8 mouse cellular contexts compared by ENCODE assay signal in the genomic region with DNA sequence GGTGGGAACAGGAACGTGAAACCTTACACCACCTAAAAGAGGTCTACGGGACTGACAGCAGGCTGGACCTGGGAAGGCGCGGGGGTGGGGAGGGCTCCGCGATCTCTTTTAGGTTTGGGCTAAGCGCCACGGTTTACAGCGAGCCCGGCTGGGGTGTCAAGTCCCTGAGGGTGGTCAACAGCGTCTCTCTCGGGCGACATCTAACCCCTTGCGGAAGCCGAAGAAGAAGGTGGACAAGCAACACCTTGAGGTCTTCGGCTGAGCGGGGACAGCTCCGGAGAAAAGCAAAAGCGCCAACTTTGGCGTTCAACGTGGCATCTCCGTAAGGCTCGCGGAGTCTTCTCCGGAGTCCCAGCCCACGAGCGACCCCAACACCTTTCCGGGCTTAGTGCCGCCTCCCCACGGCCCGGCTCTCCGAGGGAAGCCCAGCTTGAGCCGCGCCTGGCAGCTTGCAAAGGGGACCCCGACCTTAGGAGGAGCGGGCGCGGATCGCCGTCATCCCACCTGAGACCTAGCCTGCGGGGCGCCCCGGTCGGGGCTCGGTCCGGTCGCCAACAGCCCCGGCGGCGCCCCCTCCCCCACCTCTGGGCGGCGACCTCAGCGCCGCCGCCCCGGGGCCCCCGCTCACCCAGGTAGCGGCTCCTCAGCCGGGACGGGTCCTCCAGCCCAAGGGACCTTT. TPM values are rescaled to one million over a fixed set of nuclear protein-coding genes. Genes with fewer than 3 reads are reported as not detected.
DNase-seq lines count a peak whose midpoint lies in the region; ATAC-seq and TF ChIP-seq lines count a peak whose summit lies in the region.

No protein-coding gene starts in this region.

- no peaks in the 10 kb centered on the region for H3K36me3 ChIP-seq in heart, embryonic 12.5 days
- no peaks in the 10 kb centered on the region for H3K36me3 ChIP-seq in kidney, postnatal 0 days (ENCODE audit: insufficient read depth, low read length)
- H3K36me3 ChIP-seq in liver, embryonic 12.5 days: no peaks in the 10 kb centered on the region
- no peaks in the 10 kb centered on the region for H3K36me3 ChIP-seq in stomach, embryonic 16.5 days (ENCODE audit: control insufficient read depth, insufficient read depth, low read length)

- TF ChIP-seq POLR2A in bone marrow, adult 2 months (IDR thresholded peaks at IDR 0.05; ENCODE audit: borderline replicate concordance, control insufficient read depth, low read depth, low read length): no peak
- TF ChIP-seq POLR2A in embryonic fibroblast, embryonic 13.5 days (IDR thresholded peaks at IDR 0.05; ENCODE audit: low read depth, low read length): no peak

- under 1% methylated on average over 60 of the region's 60 CpGs for WGBS in bone marrow, adult 2 months
- WGBS in heart, embryonic 12.5 days: under 1% methylated on average over 51 of the region's 60 CpGs
- WGBS in kidney, postnatal 0 days: under 1% methylated on average over 58 of the region's 60 CpGs
- under 1% methylated on average over 60 of the region's 60 CpGs for WGBS in liver, embryonic 12.5 days (ENCODE audit: insufficient replicate concordance)
- WGBS in stomach, embryonic 16.5 days: under 1% methylated on average over 60 of the region's 60 CpGs

- no peaks in the 10 kb centered on the region for H3K9me3 ChIP-seq in heart, embryonic 12.5 days (replicated peaks)
- H3K9me3 ChIP-seq in kidney, postnatal 0 days (replicated peaks; ENCODE audit: low read length): no peaks in the 10 kb centered on the region
- no peaks in the 10 kb centered on the region for H3K9me3 ChIP-seq in liver, embryonic 12.5 days (replicated peaks)
- H3K9me3 ChIP-seq in stomach, embryonic 16.5 days (replicated peaks; ENCODE audit: control insufficient read depth, low read length): no peaks in the 10 kb centered on the region

- peak overlapping the region; percentile 81 for H3K4me3 ChIP-seq in bone marrow, adult 2 months (replicated peaks; ENCODE audit: control insufficient read depth, low read depth, low read length)
- peak overlapping the region; percentile 77 for H3K4me3 ChIP-seq in embryonic fibroblast, embryonic 13.5 days (ENCODE audit: insufficient read depth, low read length)
- H3K4me3 ChIP-seq in heart, embryonic 12.5 days: peak overlapping the region; percentile 80
- peak overlapping the region; percentile 99 for H3K4me3 ChIP-seq in kidney, postnatal 0 days (replicated peaks; ENCODE audit: low read depth, low read length)
- H3K4me3 ChIP-seq in liver, embryonic 12.5 days: peak overlapping the region; percentile 97
- H3K4me3 ChIP-seq in stomach, embryonic 16.5 days (replicated peaks; ENCODE audit: low read length): peak overlapping the region; percentile 99

- peak overlapping the region; percentile 90 for H3K9ac ChIP-seq in heart, embryonic 12.5 days
- H3K9ac ChIP-seq in kidney, postnatal 0 days (ENCODE audit: low read depth, low read length): peak overlapping the region; percentile 92
- H3K9ac ChIP-seq in liver, embryonic 12.5 days: peak overlapping the region; percentile 99
- peak overlapping the region; percentile 94 for H3K9ac ChIP-seq in stomach, embryonic 16.5 days (ENCODE audit: low read length)

- no peak for TF ChIP-seq CTCF in bone marrow, adult 2 months (IDR thresholded peaks at IDR 0.05; ENCODE audit: control insufficient read depth, insufficient read depth, low read length)
- no peak for TF ChIP-seq CTCF in embryonic fibroblast, embryonic 13.5 days (IDR thresholded peaks at IDR 0.05; ENCODE audit: borderline replicate concordance, insufficient read depth, low read length)
- no peak for TF ChIP-seq CTCF in kidney, postnatal 0 days (IDR thresholded peaks at IDR 0.05; ENCODE audit: low read depth)

- peak overlapping the region; percentile 87 for H3K4me2 ChIP-seq in heart, embryonic 12.5 days
- peak overlapping the region; percentile 80 for H3K4me2 ChIP-seq in kidney, postnatal 0 days (ENCODE audit: low read length)
- peak overlapping the region; percentile 78 for H3K4me2 ChIP-seq in liver, embryonic 12.5 days
- peak overlapping the region; percentile 67 for H3K4me2 ChIP-seq in stomach, embryonic 16.5 days (ENCODE audit: low read depth, low read length)

- peak overlapping the region; percentile 95 for H3K27ac ChIP-seq in bone marrow, adult 2 months (ENCODE audit: control insufficient read depth, insufficient read depth, low read depth, low read length, poor library complexity)
- H3K27ac ChIP-seq in embryonic fibroblast, embryonic 13.5 days (ENCODE audit: insufficient read depth, low read length): peak overlapping the region; percentile 13; the same call in 1 of the 2 replicates
- H3K27ac ChIP-seq in heart, embryonic 12.5 days (ENCODE audit: poor library complexity, severe bottlenecking): peak overlapping the region; percentile 96
- peak overlapping the region; percentile 99 for H3K27ac ChIP-seq in kidney, postnatal 0 days
- H3K27ac ChIP-seq in liver, embryonic 12.5 days: peak overlapping the region; percentile 98
- peak overlapping the region; percentile 98 for H3K27ac ChIP-seq in stomach, embryonic 16.5 days (ENCODE audit: low read length)

- no peaks in the 10 kb centered on the region for H3K27me3 ChIP-seq in heart, embryonic 12.5 days (replicated peaks)
- no peaks in the 10 kb centered on the region for H3K27me3 ChIP-seq in kidney, postnatal 0 days (ENCODE audit: insufficient read depth, low read length)
- no peaks in the 10 kb centered on the region for H3K27me3 ChIP-seq in liver, embryonic 12.5 days (replicated peaks)
- H3K27me3 ChIP-seq in stomach, embryonic 16.5 days (ENCODE audit: control insufficient read depth, insufficient read depth, low read length): no peaks in the 10 kb centered on the region

- no peaks in the 10 kb centered on the region; the same call in 1 of the 2 replicates for H3K4me1 ChIP-seq in bone marrow, adult 2 months (ENCODE audit: control insufficient read depth, insufficient read depth, low read length)
- no peaks in the 10 kb centered on the region for H3K4me1 ChIP-seq in embryonic fibroblast, embryonic 13.5 days (ENCODE audit: control insufficient read depth, insufficient read depth, low read length)
- peaks cover 4% of the 10 kb centered on the region for H3K4me1 ChIP-seq in heart, embryonic 12.5 days (replicated peaks)
- H3K4me1 ChIP-seq in kidney, postnatal 0 days (replicated peaks; ENCODE audit: insufficient read depth, low read length): no peaks in the 10 kb centered on the region
- H3K4me1 ChIP-seq in liver, embryonic 12.5 days: peaks cover 29% of the 10 kb centered on the region
- H3K4me1 ChIP-seq in stomach, embryonic 16.5 days (ENCODE audit: control insufficient read depth, insufficient read depth, low read length): peaks cover 3% of the 10 kb centered on the region; the same call in 1 of the 2 replicates

- no peak; the same call in 1 of the 2 replicates for ATAC-seq in heart, embryonic 12.5 days (ENCODE audit: insufficient number of reproducible peaks, low FRiP score)
- ATAC-seq in kidney, postnatal 0 days (replicated peaks; ENCODE audit: low FRiP score, low read depth): no peak
- peak; percentile 4 for ATAC-seq in liver, embryonic 12.5 days
- ATAC-seq in stomach, embryonic 16.5 days (ENCODE audit: insufficient read depth, low FRiP score): no peak

- DNase-seq in A20 (ENCODE audit: low read depth, low spot score): peak; percentile 78
- peak; percentile 69 for DNase-seq in kidney, postnatal 0 days (ENCODE audit: low spot score)
- DNase-seq in natural killer cell, adult 2 months (ENCODE audit: low spot score in 2 of 2): peak; percentile 28 to 30

RNA-seq across cellular contexts. Expression of a gene that starts 0.6 kb away (rescaled TPM):
- 39.2 and 45.6 TPM in 2 replicates for polyA plus RNA-seq in bone marrow, adult 2 months (2011; ENCODE audit: insufficient read depth, insufficient read length, low replicate concordance, missing spikeins)
- polyA plus RNA-seq in embryonic fibroblast, embryonic 13.5 days (2011; ENCODE audit: insufficient read length, low read depth, missing spikeins): 36.3 and 43.2 TPM in 2 replicates
- polyA plus RNA-seq in heart, embryonic 12.5 days (2016; fragmentation: Nextera tagmentation; extraction: Ambion mirVana): 17.9 and 18.7 TPM in 2 replicates
- 20.6 and 22.7 TPM in 2 replicates for polyA plus RNA-seq in kidney, postnatal 0 days (2015; fragmentation: Nextera tagmentation; extraction: Ambion mirVana)
- 15.5 and 15.9 TPM in 2 replicates for polyA plus RNA-seq in liver, embryonic 12.5 days (2016; fragmentation: Nextera tagmentation; extraction: Ambion mirVana)
- 16.2 and 17.5 TPM in 2 replicates for polyA plus RNA-seq in stomach, embryonic 16.5 days (2015; fragmentation: Nextera tagmentation; extraction: Ambion mirVana)

RNA-seq across cellular contexts. Expression of a gene that starts 0.8 kb away (rescaled TPM):
- 37.1 and 45.4 TPM in 2 replicates for polyA plus RNA-seq in bone marrow, adult 2 months (2011; ENCODE audit: insufficient read depth, insufficient read length, low replicate concordance, missing spikeins)
- 38.6 and 55.9 TPM in 2 replicates for polyA plus RNA-seq in embryonic fibroblast, embryonic 13.5 days (2011; ENCODE audit: insufficient read length, low read depth, missing spikeins)
- 226 TPM in 2 replicates for polyA plus RNA-seq in heart, embryonic 12.5 days (2016; fragmentation: Nextera tagmentation; extraction: Ambion mirVana)
- 750 and 780 TPM in 2 replicates for polyA plus RNA-seq in kidney, postnatal 0 days (2015; fragmentation: Nextera tagmentation; extraction: Ambion mirVana)
- 184 and 196 TPM in 2 replicates for polyA plus RNA-seq in liver, embryonic 12.5 days (2016; fragmentation: Nextera tagmentation; extraction: Ambion mirVana)
- polyA plus RNA-seq in stomach, embryonic 16.5 days (2015; fragmentation: Nextera tagmentation; extraction: Ambion mirVana): 141 and 184 TPM in 2 replicates

RNA-seq across cellular contexts. Expression of a gene that starts 25.3 kb away (rescaled TPM):
- not detected in 2 replicates for polyA plus RNA-seq in bone marrow, adult 2 months (2011; ENCODE audit: insufficient read depth, insufficient read length, low replicate concordance, missing spikeins)
- not detected in 2 replicates for polyA plus RNA-seq in embryonic fibroblast, embryonic 13.5 days (2011; ENCODE audit: insufficient read length, low read depth, missing spikeins)
- not detected in 2 replicates for polyA plus RNA-seq in heart, embryonic 12.5 days (2016; fragmentation: Nextera tagmentation; extraction: Ambion mirVana)
- 0.23 TPM in 1 of 2 replicates, not detected in the other for polyA plus RNA-seq in kidney, postnatal 0 days (2015; fragmentation: Nextera tagmentation; extraction: Ambion mirVana)
- not detected in 2 replicates for polyA plus RNA-seq in liver, embryonic 12.5 days (2016; fragmentation: Nextera tagmentation; extraction: Ambion mirVana)
- 0.04 TPM in 1 of 2 replicates, not detected in the other for polyA plus RNA-seq in stomach, embryonic 16.5 days (2015; fragmentation: Nextera tagmentation; extraction: Ambion mirVana)

Comparison
In these comparisons a context has a peak if more than half of its experiments do, and no peak if none do; other contexts are left out.
1. H3K27ac ChIP-seq: peak in every context shown above with its lines; median percentile 99 in kidney, postnatal 0 days; 98 in liver, embryonic 12.5 days; 98 in stomach, embryonic 16.5 days; 96 in heart, embryonic 12.5 days; 95 in bone marrow, adult 2 months; 13 in embryonic fibroblast, embryonic 13.5 days.